Mouse (Mus musculus) CH12.LX (cell line): Measurements from ENCODE around the gene Nbea.

ENCODE experiments used
- CTCF ChIP-seq, 2 experiments: IDR thresholded peaks in 1 of 2; conservative IDR thresholded peaks in 1 of 2; 2 replicates each; pipeline ENCODE4 v1.5.1; 2011 to 2012; ENCODE audit warnings: low read depth in 2 of 2, low read length in 2 of 2, improper control_type of control experiment in 1 of 2, inconsistent platforms in 1 of 2, mild to moderate bottlenecking in 1 of 2, moderate library complexity in 1 of 2
- E2F4 ChIP-seq: IDR thresholded peaks from 2 replicates; pipeline ENCODE4 v1.6.1; 2011; ENCODE audit warnings: low read depth, low read length, improper control_type of control experiment; ENCODE audit not compliant: insufficient replicate concordance
- ELF1 ChIP-seq: IDR thresholded peaks from 2 replicates; pipeline ENCODE4 v1.6.1; 2014; ENCODE audit warnings: low read depth, mild to moderate bottlenecking, inconsistent platforms, low read length, improper control_type of control experiment
- EP300 ChIP-seq: IDR thresholded peaks from 2 replicates; pipeline ENCODE4 v1.6.1; 2011; ENCODE audit warnings: low read length, improper control_type of control experiment
- MAFK ChIP-seq: IDR thresholded peaks from 2 replicates; pipeline ENCODE4 v1.6.1; 2011; ENCODE audit warnings: low read length, improper control_type of control experiment; ENCODE audit not compliant: insufficient replicate concordance
- NELFE ChIP-seq: IDR thresholded peaks from 2 replicates; pipeline ENCODE4 v1.6.1; 2011; ENCODE audit warnings: low read depth, low read length, improper control_type of control experiment
- RCOR1 ChIP-seq: conservative IDR thresholded peaks from 2 replicates; pipeline ENCODE4 v1.6.1; 2012; ENCODE audit warnings: low read depth, mild to moderate bottlenecking, inconsistent platforms, low read length, improper control_type of control experiment
- UBTF ChIP-seq: IDR thresholded peaks from 2 replicates; pipeline ENCODE4 v1.6.1; 2012; ENCODE audit warnings: low read depth, mild to moderate bottlenecking, inconsistent platforms, low read length, improper control_type of control experiment, moderate library complexity
- USF2 ChIP-seq: conservative IDR thresholded peaks from 2 replicates; pipeline ENCODE4 v1.6.1; 2011; ENCODE audit warnings: low read depth, low read length, improper control_type of control experiment

DNA sequence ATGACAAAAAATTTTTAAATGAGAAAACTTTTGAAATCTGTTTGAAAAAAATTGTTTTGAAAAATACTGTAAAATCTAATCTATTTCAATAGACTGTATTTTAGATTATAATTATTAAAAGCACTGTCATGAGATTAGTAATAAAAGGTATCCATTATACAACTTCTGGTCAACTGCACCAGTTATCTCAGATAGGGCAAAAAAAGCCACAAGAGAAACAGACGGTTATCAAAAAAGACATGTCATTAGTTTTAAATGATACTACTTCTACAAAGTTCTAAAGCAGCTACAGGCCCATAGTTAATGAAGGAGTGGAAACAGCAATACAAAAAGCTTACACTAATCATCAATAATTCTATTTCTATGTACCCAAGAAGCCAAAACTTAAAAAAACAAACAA, 144.0 kb downstream of the Nbea start:
- TF ChIP-seq RCOR1 (no peak), EP300 (no peak), CTCF (conservative IDR thresholded peaks at IDR 0.05 in 1 of 2, IDR thresholded peaks at IDR 0.05 in 1 of 2; ENCODE audit: low read depth in 2 of 2, low read length in 2 of 2) (no peak), ELF1 (no peak), UBTF (no peak), USF2 (no peak), E2F4 (no peak), MAFK (no peak), NELFE (no peak)
